Mouse (Mus musculus) hindbrain, embryonic 11.5 days (tissue): ENCODE data around the gene Cpsf7. TPM values are rescaled to one million over a fixed set of nuclear protein-coding genes. Genes with fewer than 3 reads are reported as not detected.

Experiments
- ATAC-seq: fragments of 200-750 bp; cut with Nextera tagmentation; 2 replicates; pipeline ENCODE4 v1.8.0; 2017; ENCODE audit warnings: mild to moderate bottlenecking, moderate TSS enrichment, moderate library complexity; ENCODE audit not compliant: low FRiP score
- DNase-seq: peaks from one replicate; pipeline ENCODE4 v3.0.0-alpha.2; 2015; ENCODE audit warnings: low spot score
- H3K27ac ChIP-seq: fragments of 300-500 bp; sonication (generic); 2 replicates; pipeline ENCODE4 v1.5.1; 2014; ENCODE audit warnings: mild to moderate bottlenecking, low read depth, low read length
- H3K27me3 ChIP-seq: fragments of 300-500 bp; sonication (generic); 2 replicates; pipeline ENCODE4 v1.6.1; 2014; ENCODE audit warnings: mild to moderate bottlenecking, low read length, moderate library complexity, mixed read lengths; ENCODE audit not compliant: control insufficient read depth, insufficient read depth
- H3K36me3 ChIP-seq: fragments of 300-500 bp; sonication (generic); 2 replicates; pipeline ENCODE4 v1.6.1; 2014; ENCODE audit warnings: mild to moderate bottlenecking, low read length, moderate library complexity, mixed read lengths; ENCODE audit not compliant: control insufficient read depth, insufficient read depth
- H3K4me1 ChIP-seq: fragments of 300-500 bp; sonication (generic); replicated peaks from 2 replicates; pipeline ENCODE4 v1.6.1; 2014; ENCODE audit warnings: low read length, mixed read lengths; ENCODE audit not compliant: control insufficient read depth, insufficient read depth
- H3K4me2 ChIP-seq: fragments of 300-500 bp; sonication (generic); replicated peaks from 2 replicates; pipeline ENCODE4 v1.6.1; 2014; ENCODE audit warnings: mild to moderate bottlenecking, low read depth, low read length
- H3K4me3 ChIP-seq: fragments of 300-500 bp; sonication (generic); 2 replicates; pipeline ENCODE4 v1.5.1; 2014; ENCODE audit warnings: low read depth, low read length
- H3K9ac ChIP-seq: fragments of 300-500 bp; sonication (generic); 2 replicates; pipeline ENCODE4 v1.6.1; 2014; ENCODE audit warnings: low read depth, low read length
- H3K9me3 ChIP-seq: fragments of 300-500 bp; sonication (generic); 2 replicates; pipeline ENCODE4 v1.6.1; 2016; ENCODE audit warnings: low read length; ENCODE audit not compliant: control insufficient read depth
- WGBS: fragments of 180-500 bp; shearing (Covaris S2); extraction: QIAGEN DNeasy Blood & Tissue Kit; methylation state at CpG from one replicate; pipeline ENCODE4 v1.1.7; 2014; 5-methylcytosine and 5-hydroxymethylcytosine counted together
- polyA plus RNA-seq: library from polyadenylated mRNA; unstranded; fragments of >200 nt; fragmentation: Nextera tagmentation; extraction: Ambion mirVana; gene quantifications from 2 replicates; pipeline ENCODE4 v1.2.1, GENCODE M21; 2014

The Cpsf7 gene
- polyA plus RNA-seq, 1 experiment from 2014 or later, result 60.9 TPM

- H3K9me3 ChIP-seq, result no peaks in the 10 kb centered on the region
- 90% methylated on average over 8 of the region's 8 CpGs for WGBS
- H3K27ac ChIP-seq, result no peak overlapping the region
- no peak for DNase-seq
- H3K4me1 ChIP-seq, result no peaks in the 10 kb centered on the region
- no peak overlapping the region for H3K9ac ChIP-seq
- no peak for ATAC-seq
- H3K36me3 ChIP-seq, result no peaks in the 10 kb centered on the region
- H3K4me2 ChIP-seq, result no peak overlapping the region
- no peak overlapping the region for H3K4me3 ChIP-seq
- H3K27me3 ChIP-seq, result no peaks in the 10 kb centered on the region
Measured at GRCm38 (mm10) chr19:10587231-10587630, 62.2 kb downstream of the Cpsf7 start.

DNA sequence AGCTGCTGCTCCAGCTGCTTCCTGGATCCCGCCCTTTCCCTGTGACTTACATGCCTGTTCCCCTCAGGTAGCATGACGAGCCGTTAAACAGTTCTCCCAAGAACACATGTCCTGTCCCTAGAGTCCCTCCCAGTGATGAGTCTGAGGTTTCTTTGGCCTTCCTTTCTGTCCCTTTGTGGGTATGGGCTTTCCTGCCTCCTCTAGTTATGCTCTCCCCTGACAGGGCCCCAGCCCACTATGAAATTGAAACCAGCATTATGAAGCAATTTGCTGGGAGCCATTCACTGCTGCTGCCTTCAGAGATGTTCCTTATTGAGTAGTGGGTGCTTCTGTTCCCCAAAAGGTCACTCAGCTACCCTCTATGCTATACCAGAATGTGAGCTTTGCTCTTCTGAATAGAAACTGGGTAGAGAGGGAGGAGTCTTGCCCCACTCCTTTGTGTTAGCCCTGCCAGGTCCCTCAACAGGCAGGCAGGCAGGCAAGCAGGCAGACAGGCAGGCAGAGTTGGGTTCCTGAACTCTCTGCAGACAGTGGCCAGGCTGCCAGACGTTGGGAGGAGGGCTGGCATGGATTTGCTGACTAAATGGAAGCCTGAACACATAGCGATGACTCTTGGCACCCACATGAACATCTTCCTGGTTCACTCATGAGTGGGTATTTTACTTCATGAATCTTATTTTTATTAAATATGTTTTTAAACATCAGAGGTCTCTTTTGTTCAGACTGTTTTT is 64.2 kb downstream of the Cpsf7 start:
- no peaks in the 10 kb centered on the region for H3K27me3 ChIP-seq
- WGBS, result 63% methylated on average over 5 of the region's 5 CpGs
- no peaks in the 10 kb centered on the region for H3K4me1 ChIP-seq
- no peaks in the 10 kb centered on the region for H3K9me3 ChIP-seq
- no peak for ATAC-seq
- H3K4me3 ChIP-seq, result no peak overlapping the region
- no peak for DNase-seq
- H3K36me3 ChIP-seq, result no peaks in the 10 kb centered on the region
- no peak overlapping the region for H3K9ac ChIP-seq
- H3K4me2 ChIP-seq, result no peak overlapping the region
- H3K27ac ChIP-seq, result no peak overlapping the region

- 82% methylated on average over 3 of the region's 3 CpGs for WGBS
- no peak overlapping the region for H3K27ac ChIP-seq
- no peaks in the 10 kb centered on the region for H3K27me3 ChIP-seq
- no peaks in the 10 kb centered on the region for H3K36me3 ChIP-seq
- no peak overlapping the region for H3K9ac ChIP-seq
- H3K4me1 ChIP-seq, result no peaks in the 10 kb centered on the region
- H3K9me3 ChIP-seq, result no peaks in the 10 kb centered on the region
- DNase-seq (no peak), ATAC-seq (no peak)
- no peak overlapping the region for H3K4me2 ChIP-seq
- no peak overlapping the region for H3K4me3 ChIP-seq
Measured at GRCm38 (mm10) chr19:10590301-10590700, 65.2 kb downstream of the Cpsf7 start.

- WGBS, result 93% methylated on average over 6 of the region's 6 CpGs
- H3K4me3 ChIP-seq, result no peak overlapping the region
- H3K4me2 ChIP-seq, result no peak overlapping the region
- no peaks in the 10 kb centered on the region for H3K36me3 ChIP-seq
- H3K9me3 ChIP-seq, result no peaks in the 10 kb centered on the region
- no peak overlapping the region for H3K9ac ChIP-seq
- ATAC-seq, result no peak
- H3K27ac ChIP-seq, result no peak overlapping the region
- H3K27me3 ChIP-seq, result no peaks in the 10 kb centered on the region
- H3K4me1 ChIP-seq, result no peaks in the 10 kb centered on the region
- DNase-seq, result no peak
Measured at GRCm38 (mm10) chr19:10591659-10592377, 66.8 kb downstream of the Cpsf7 start.

Other genes with a start within 250 kb of the Cpsf7 start
- gene Dagla, start 220.4 kb upstream of the Cpsf7 start, polyA plus RNA-seq, result 1.5 and 1.8 TPM in 2 replicates
- gene Syt7, start 136.2 kb upstream of the Cpsf7 start, polyA plus RNA-seq, result 2.1 and 2.4 TPM in 2 replicates
- gene Lrrc10b, start 67.8 kb upstream of the Cpsf7 start, polyA plus RNA-seq, result 0.59 and 0.69 TPM in 2 replicates
- gene Ppp1r32, start 42.3 kb upstream of the Cpsf7 start, polyA plus RNA-seq, result 1.7 TPM in 2 replicates
- gene Sdhaf2, start 876 bp downstream of the Cpsf7 start, polyA plus RNA-seq, result 60.9 and 62.6 TPM in 2 replicates
- gene Tmem216, start 31.0 kb downstream of the Cpsf7 start, polyA plus RNA-seq, result 61.2 and 63.7 TPM in 2 replicates
- 12.5 and 17.0 TPM in 2 replicates for gene Cyb561a3, start 51.9 kb downstream of the Cpsf7 start, polyA plus RNA-seq
- 58.7 and 62.3 TPM in 2 replicates for gene Tmem138, start 52.1 kb downstream of the Cpsf7 start, polyA plus RNA-seq
- gene Ddb1, start 80.1 kb downstream of the Cpsf7 start, polyA plus RNA-seq, result 303 and 389 TPM in 2 replicates
- 20.3 and 23.0 TPM in 2 replicates for gene Tkfc, start 80.4 kb downstream of the Cpsf7 start, polyA plus RNA-seq
- gene Vwce, start 108.9 kb downstream of the Cpsf7 start, polyA plus RNA-seq, result 0.25 and 0.86 TPM in 2 replicates
- gene Pga5, start 152.8 kb downstream of the Cpsf7 start, polyA plus RNA-seq, result not detected in 2 replicates
- gene Vps37c, start 163.5 kb downstream of the Cpsf7 start, polyA plus RNA-seq, result 23.9 and 27.2 TPM in 2 replicates
- gene Cd5, start 213.7 kb downstream of the Cpsf7 start, polyA plus RNA-seq, result not detected in 2 replicates